Mouse (Mus musculus) layer of hippocampus, adult 2 months (tissue): ENCODE results near the gene Cpt1c. TPM values are rescaled to one million over a fixed set of nuclear protein-coding genes. Genes with fewer than 3 reads are reported as not detected.
"Not testable (repeated sequence)": the region's sequence is repeated elsewhere in the genome, so short reads cannot be mapped to it uniquely, and the experiment has no call there.

ENCODE experiments used
- DNase-seq, 2 experiments: peaks; one replicate each; pipeline ENCODE4 v3.0.0; 2022; ENCODE audit warnings: low spot score in 2 of 2
- H3K27ac ChIP-seq: fragments of 200-600 bp; 2 replicates; pipeline ENCODE4 v1.8.1; 2022
- H3K4me3 ChIP-seq: fragments of 200-600 bp; 2 replicates; pipeline ENCODE4 v1.8.1; 2022; ENCODE audit warnings: mild to moderate bottlenecking
- CTCF ChIP-seq: fragments of 200-600 bp; conservative IDR thresholded peaks from 2 replicates; pipeline ENCODE4 v1.8.1; 2022; ENCODE audit warnings: antibody characterized with exemption, mild to moderate bottlenecking, moderate library complexity
- long read RNA-seq, 2 experiments: library from polyadenylated mRNA; stranded (forward); transcript quantifications; one replicate each; pipeline ENCODE4 v2.0.0; 2021; ENCODE audit warnings: borderline mapping rate in 2 of 2
- total RNA-seq, 2 experiments: library from RNA; stranded (reverse); gene quantifications; 2 replicates each; pipeline ENCODE4 v1.2.3; 2021

Cpt1c gene
- 100 to 1,000 TPM; 138 to 140 TPM for total RNA-seq
- long read RNA-seq, experiment 1, transcript Cpt1c-206 (19 exons, 2,716 nt), result minor isoform, 12 of 273 reads
- long read RNA-seq, experiment 1, transcript Cpt1c-201 (19 exons, 2,793 nt), result major isoform, 124 of 273 reads
- long read RNA-seq, experiment 1, partial matches to known transcripts, result 78 of 273 reads
- long read RNA-seq, experiment 1, other reads (novel, unspliced or antisense), result 59 of 273 reads
- long read RNA-seq, experiment 2, transcript Cpt1c-201 (19 exons, 2,793 nt), result major isoform, 155 of 329 reads
- long read RNA-seq, experiment 2, transcript Cpt1c-206 (19 exons, 2,716 nt), result minor isoform, 8 of 329 reads
- long read RNA-seq, experiment 2, partial matches to known transcripts, result 74 of 329 reads
- long read RNA-seq, experiment 2, other reads (novel, unspliced or antisense), result 92 of 329 reads

DNA sequence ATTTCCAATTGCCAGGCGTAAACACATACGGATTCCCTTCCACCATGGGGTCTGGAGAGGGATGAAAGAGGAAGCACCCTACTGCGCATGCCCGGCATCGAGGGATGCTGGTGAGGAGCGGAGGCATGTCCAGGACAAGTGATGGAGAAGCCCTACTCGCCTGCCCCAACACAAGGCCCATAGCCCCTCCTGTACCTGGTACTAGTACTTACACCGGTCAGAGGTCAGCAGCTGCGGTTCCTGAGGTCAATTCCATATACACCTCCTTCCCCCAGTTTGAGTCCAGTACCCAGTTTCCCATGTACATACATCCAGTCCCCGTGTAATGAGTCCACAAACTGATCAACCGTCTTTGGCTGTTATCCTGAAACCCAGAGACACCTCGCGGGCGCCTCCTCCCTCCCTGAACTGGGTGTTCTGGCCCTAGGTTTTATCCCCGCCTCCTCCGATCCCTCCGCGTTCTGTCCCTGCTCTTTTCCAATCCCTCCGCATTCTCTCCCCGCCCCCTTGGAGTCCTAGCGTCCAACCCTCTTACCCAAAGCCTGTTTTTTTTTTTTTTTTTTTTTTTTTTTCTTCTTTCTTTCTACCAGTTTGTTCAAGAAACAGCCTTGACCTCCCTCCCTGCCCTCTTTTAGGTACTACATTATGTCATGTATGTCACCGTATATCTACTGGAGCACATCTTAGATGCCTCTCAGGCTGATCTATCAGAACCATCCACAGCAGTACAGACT, at the start of gene Cpt1c:
TSS of gene Cpt1c (minus strand) at position 469 of the 734 bp plus-strand sequence.
- no peak for TF ChIP-seq CTCF
- H3K4me3 ChIP-seq, result peak within 1 kb of the TSS; percentile 94
- peak within 1 kb of the TSS; percentile 96 for H3K27ac ChIP-seq
- peak; percentile 91 for DNase-seq

DNA sequence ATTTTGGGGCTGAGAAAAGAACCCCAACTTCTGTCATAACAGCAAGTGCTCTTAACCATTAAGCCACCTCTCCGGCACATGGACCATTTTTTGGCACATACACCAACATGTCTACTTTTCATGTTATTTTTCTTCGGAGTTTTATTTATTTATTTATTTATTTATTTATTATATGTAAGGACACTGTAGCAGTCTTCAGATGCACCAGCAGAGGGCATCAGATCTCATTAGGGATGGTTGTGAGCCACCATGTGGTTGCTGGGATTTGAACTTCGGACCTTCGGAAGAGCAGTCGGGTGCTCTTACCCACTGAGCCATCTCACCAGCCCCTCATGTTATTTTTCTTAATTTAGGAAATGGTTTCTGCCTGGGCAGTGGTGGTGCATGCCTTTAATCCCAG, 49.1 kb upstream of the Cpt1c start:
- peak; percentile 61 for TF ChIP-seq CTCF
- DNase-seq, H3K27ac ChIP-seq, H3K4me3 ChIP-seq: not testable (repeated sequence)

DNA sequence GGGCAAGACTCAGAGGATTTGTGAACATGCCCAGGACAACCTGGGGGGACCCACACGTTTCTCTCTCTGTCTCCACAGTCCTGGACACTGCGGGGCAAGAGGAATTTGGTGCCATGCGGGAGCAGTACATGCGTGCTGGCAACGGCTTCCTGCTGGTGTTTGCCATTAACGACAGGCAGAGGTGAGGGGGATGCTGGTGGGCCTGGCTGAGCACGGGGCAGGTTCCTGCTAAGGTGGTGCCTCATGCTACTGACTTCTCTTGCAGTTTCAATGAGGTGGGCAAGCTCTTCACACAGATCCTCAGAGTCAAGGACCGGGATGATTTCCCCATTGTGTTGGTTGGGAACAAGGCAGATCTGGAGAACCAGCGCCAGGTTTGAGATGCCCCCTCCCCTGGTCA, 45.6 kb upstream of the Cpt1c start:
- no peak overlapping the region for H3K4me3 ChIP-seq

DNA sequence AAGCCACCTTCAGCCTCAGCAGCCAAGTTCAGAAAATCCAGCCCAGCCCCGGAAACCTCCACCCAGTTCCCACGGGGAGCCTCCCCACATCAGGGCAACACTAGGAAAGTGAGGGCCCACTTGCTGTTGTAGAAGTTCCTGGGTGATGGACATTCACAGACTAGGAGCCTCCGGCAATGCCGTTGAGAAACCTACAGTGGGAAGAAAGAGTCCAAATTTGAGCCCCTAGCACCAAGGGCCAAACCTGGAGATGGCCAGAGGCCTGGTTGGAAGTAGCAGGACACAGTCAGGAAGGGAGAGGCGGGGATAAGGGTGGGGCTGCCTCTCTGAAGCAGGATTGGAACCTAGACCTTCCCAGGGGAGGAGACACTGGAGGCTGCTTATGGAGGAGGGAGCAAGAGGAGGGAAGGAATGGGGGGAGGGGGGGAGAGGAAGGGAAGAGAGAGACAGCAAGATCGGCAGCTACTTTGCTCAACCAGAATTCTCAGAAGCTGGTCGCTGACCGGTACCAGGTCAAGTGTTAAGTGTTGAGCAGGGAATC, 44.5 kb upstream of the Cpt1c start:
- Histone ChIP-seq H3K4me3 (peak overlapping the region; percentile 90; the same call in 1 of the 2 replicates), H3K27ac (peak overlapping the region; percentile 90)
- DNase-seq, result no peak
- TF ChIP-seq CTCF, result no peak

More for the DNA sequence above, 45.6 kb upstream of the Cpt1c start:
- TF ChIP-seq CTCF, result no peak
- no peak for DNase-seq
- H3K27ac ChIP-seq, result no peak overlapping the region

DNA sequence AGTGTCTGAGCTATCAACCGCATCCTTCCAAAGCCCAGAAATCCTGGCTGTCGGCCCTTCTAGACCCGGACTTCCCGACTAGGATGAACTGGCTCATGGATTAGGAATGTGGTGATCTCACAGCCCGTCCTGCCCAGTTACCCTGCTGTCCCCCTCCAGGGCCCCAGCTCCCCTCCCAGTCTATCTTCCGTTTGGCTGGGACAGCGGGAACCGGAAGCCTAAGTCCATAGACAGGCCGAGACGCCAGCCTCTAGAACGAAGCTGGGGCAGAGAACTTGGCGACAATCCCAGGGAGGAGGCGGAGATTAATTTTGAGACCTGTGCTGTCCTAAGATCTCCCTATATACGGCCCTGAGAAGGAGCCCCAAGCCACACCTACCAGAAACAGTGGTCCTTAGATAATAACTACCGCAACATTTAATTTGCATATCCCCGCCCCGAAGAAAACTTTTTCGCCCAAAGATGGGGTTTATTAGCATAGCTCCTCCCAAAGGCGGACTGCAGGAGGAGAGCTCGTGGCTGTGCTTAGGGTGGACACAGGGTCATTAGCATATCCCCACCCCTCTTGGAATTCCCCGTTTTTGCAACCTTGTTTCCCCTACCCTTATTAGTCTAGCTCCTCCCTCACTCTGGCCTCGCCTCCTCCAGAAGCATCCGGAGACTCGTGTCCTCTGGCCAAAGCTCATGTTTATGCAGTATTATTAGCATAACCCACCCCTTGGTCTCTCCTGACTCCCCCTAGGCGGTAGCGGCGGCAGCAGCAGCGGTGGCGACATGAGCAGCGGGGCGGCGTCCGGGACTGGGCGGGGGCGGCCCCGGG, 42.8 kb upstream of the Cpt1c start, which contains the start of gene Rras:
TSS of gene Rras (plus strand) at position 720 of the 820 bp plus-strand sequence.
- peak; percentile 74 to 93 for DNase-seq
- H3K27ac ChIP-seq, result peak within 1 kb of the TSS; percentile 90
- peak; percentile 32; the same call in 1 of the 2 replicates for TF ChIP-seq CTCF
- H3K4me3 ChIP-seq, result peak within 1 kb of the TSS; percentile 90

DNA sequence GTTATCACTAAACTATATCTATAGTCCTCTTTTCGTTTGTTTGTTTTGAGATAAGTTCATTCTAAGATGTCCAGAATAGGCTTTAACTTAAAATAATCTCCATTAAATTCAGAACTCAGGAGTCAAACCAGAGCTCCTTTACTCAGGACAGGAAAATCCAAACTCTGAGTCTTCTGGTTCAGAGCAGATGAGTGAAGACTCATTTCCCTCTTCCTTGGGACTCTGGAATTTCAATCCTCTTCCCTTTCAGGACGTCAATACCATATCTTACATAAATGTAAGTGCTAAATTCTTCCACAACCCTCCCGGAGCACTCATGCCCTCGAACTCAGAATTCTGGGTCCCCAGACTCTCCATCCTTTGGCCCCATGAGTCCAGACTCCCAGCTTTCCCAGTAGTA, 42.1 kb upstream of the Cpt1c start:
- no peak for TF ChIP-seq CTCF
- H3K27ac ChIP-seq, result peak overlapping the region; percentile 90
- DNase-seq, result no peak
- H3K4me3 ChIP-seq, result peak overlapping the region; percentile 90

DNA sequence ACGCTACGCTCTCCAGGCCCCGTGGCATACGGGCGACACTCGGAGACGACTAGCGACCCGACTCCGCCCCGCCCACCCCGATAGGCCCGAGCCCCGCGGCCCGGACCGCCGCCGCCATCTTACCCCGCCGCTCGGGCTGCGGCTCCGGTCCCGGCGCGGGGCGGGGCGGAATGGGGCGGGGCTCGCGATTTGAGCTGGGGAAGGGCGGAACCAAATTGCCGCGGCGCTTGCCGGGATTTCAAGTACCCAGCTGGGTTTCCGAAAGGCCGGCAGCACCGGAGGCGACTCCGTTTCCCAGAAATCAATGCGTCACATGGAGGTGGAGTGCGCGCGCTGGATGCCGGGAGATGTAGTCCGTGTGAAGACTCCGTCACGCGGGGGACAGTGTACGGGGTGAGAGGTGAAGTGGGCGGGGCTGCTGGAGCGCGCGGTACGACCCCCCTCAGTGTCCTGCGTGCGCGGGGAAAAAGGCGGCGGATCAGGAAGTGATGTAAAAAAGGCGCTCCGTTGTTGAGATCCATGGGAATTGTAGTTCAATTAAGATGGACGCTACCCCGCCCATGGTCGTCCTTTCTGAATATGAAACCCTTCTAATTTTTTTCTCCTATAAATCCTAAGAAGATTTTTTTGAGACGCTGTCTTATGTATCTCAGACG, 41.4 kb upstream of the Cpt1c start, which contains the start of gene Scaf1:
TSS of gene Scaf1 (minus strand) at position 407 of the 656 bp plus-strand sequence.
- DNase-seq, result peak; percentile 99 to 100
- peak within 1 kb of the TSS; percentile 90 for H3K4me3 ChIP-seq
- TF ChIP-seq CTCF, result no peak
- H3K27ac ChIP-seq, result peak within 1 kb of the TSS; percentile 93

DNA sequence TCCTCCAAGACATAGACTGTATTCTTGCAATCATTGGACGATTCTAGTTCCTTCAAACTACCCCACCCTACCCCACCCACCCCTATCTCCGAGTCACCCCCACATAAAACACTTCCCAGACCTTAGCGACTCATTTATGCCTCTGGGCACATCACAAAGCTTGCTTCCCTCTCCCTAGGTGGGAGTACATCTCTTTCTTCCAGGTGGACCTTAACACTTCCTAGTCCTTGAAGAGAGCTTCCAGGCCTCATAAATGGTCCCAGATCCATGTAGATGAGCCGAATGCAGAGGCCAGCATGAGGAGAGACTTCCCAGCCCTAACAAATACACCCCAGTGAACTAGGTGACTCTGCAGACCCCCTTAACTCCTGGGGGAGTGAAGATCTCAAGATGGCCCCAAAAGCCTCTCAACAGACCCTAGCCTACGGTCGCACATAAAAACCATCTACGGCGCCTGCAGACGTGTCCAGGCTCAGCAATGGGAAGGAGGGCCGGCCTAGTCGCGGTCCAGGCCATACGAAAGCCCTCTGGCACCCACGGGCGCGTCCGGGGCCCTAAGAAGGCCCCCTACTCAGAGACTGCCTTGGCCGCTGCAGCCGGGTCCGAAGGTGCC, 40.8 kb upstream of the Cpt1c start:
- H3K27ac ChIP-seq, result peak overlapping the region; percentile 93
- DNase-seq, result no peak
- TF ChIP-seq CTCF, result no peak
- peak overlapping the region; percentile 90 for H3K4me3 ChIP-seq

DNA sequence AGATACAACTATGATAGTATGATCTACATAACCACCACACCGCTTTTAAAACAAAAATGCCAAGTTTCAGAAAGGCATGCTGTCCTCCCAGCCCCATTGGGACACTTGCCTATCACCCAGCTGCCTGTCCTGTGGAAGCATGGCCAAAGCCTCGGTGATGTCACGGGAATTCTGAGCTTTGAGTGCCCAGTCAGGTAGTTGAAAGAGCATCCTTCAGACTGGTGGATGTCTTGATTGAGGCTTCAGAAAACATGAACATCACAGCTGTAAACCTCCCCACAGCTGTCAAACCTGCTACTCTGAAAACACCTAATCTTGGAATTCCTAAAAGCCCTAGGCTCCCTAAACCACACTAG, 39.4 kb upstream of the Cpt1c start:
- no peak overlapping the region for H3K4me3 ChIP-seq
- DNase-seq, result no peak
- H3K27ac ChIP-seq, result no peak overlapping the region
- no peak for TF ChIP-seq CTCF

DNA sequence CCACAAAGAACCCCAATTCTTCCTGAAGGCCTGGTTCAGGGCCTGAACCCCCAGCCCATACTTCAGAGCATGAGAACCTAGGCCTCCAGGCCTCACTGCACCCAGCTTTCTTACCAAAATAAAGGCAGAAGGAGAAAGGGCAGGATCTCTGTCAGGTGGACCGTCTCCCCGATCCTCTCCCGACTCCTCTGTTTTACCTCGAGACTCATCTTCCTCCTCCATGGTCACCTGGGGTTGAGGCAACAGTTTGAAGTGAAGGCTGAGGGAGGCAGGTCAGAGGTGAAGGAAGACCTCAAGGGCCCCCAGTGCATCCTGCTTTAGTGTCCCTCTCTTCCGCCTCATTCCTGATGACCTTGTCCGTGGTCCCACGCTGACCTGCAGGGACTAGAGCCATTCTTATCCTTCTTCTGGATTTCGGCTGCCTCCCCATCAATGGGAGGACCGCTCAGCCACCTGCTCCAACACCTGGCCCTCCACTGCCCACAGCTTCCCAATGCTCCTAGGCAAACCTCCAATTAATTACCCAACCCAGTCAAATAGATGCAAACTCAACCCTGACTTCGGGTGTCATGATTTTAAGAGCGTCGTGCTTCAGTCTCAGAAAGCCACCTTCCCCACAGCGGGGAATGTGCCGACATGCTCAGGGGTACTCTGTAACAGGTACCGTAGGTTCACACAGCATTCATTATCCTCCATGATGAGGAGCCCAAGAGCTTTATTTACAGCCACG, 38.9 kb upstream of the Cpt1c start:
- TF ChIP-seq CTCF, result no peak
- no peak overlapping the region for H3K27ac ChIP-seq
- no peak overlapping the region for H3K4me3 ChIP-seq
- DNase-seq, result no peak

DNA sequence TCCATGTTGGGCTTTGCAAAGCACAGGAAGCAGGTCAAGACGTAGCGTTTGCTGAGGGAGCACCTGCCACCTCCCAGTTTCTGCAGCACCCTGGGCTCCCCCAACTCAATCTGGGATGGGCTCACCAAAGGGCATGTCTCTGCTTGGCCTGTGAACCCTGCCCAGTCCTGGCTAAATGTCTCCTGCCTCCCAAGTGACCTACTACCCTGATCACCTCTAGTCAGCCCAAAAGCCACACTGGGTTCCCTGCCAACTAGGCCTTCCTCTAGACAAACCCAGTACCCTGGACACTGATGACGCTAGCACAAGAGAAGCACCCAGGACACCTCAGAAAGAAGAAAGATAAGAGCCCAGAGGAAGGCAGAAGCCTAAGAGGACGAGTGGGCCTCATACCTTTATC, 38.2 kb upstream of the Cpt1c start:
- Histone ChIP-seq H3K27ac (no peak overlapping the region), H3K4me3 (no peak overlapping the region)
- no peak for DNase-seq
- TF ChIP-seq CTCF, result no peak
